Mouse (Mus musculus): ENCODE data around the gene Cln3.
A peak's percentile ranks its signal among the peaks of the same experiment; 100 is the strongest.

The Cln3 gene

DNA sequence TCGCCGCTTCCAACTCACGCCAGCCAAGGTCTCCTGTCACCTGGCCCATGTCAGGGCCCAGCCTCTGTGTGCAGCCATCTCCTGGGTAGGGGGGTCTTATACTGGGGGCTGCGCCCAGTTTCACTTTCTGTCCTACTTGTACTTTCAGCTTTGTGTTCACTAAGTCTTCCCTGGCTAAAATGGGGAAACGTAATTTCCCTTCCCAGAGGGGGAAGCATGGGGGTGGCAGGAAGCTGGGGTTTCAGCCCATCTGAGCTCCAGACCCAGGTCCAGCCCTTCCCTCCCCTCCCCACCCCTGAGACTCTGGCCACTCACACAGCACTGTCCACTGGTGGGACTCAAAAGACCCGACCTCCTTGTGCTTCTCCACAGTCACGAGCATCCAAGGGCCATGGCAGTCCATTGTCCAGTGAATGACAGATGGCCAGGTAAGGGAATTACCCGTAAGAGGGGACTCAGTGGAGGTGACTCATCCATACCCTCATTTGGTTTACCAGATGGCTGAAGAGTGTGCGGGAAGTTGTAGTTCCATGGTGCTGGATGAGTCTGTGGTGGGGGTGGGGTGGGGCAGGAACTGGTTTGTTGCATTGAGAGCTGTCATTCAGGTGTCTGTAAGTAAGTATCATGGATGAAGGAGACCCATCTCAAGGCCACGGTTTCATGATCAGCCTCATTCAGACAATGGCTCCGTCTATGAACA, 9.4 kb upstream of the Cln3 start, which contains the start of gene Il27:
Gene Il27 (minus strand): TSS at position 80 of the 700 bp plus-strand sequence.
- no peak for DNase-seq (ENCODE audit: low spot score in 2 of 2)

GRCm38 (mm10) chr7:126587779-126588178, 2.2 kb upstream of the Cln3 start:
- DNase-seq (ENCODE audit: low spot score in 2 of 2) = no peak

DNA sequence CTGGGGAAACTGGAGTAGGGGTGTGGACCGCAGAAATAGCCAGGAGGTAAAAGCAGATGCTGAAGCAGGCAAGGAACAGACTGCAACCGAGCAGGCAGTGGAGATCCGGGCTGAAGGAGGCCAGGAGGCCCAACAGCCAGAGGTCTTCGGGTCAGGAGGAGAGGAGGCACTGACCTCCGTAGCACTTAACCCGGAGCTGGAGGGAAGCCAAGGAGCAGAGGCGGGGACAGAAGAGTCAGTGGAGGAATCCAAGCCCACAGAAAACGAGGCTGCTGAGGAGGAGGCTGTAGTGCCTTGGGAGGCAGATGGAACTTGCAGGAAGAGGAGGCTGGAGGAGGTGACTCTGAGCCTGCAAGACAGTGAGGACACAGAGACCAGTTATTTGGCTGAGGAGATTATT, 1.2 kb upstream of the Cln3 start:
- DNase-seq (ENCODE audit: low spot score in 2 of 2) = no peak

GRCm38 (mm10) chr7:126584506-126584977, 1.1 kb downstream of the Cln3 start, which contains the start of gene Apobr:
Gene Apobr, plus strand, starts transcription at chr7:126584942.
- DNase-seq (ENCODE audit: low spot score in 2 of 2) = peak; percentile 50 to 59

DNA sequence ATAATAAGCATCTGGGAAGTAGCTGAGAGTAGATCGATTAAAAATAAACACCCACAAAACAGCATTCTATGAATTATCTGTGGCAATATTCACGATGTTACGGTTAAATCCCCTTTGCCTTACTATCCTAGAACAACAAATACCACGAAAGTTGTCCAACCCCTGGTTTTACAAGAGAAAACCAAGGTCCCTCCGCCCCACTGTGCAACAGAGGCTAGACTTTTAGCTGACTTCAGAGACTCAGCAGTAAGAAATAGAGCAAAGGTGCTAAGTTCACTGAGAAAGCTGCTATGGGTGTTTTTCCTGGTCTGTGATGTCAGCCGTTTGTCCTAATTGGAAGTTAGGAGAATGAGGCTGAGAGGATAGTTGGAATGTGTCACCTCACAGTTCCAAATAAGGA, 1.9 kb downstream of the Cln3 start:
- no peak for DNase-seq (ENCODE audit: low spot score in 2 of 2)

DNA sequence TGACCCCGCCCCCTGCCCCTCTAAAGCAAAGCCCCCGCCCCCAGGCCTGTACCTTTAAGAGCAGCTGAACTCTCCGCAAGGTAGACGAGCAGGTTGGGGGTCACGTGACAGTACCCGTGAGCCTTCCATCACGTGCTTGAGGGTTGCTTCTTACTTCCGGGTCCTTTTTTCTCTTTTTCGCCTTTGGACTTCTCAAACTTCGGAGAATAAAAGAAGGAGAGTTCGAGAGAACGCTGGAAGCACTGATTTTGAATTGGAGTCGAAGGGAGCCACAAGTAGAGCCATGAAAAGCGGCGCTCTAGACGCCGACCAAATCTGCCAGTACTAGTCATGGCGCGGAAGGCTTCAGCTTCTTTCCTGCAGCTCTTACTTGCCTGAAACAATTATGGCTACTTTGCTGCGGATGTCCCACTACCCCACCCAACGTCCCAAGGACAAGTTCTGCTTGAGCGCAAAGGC, 2.3 kb downstream of the Cln3 start:
- peak; percentile 82 to 89 for DNase-seq (ENCODE audit: low spot score in 2 of 2)

DNA sequence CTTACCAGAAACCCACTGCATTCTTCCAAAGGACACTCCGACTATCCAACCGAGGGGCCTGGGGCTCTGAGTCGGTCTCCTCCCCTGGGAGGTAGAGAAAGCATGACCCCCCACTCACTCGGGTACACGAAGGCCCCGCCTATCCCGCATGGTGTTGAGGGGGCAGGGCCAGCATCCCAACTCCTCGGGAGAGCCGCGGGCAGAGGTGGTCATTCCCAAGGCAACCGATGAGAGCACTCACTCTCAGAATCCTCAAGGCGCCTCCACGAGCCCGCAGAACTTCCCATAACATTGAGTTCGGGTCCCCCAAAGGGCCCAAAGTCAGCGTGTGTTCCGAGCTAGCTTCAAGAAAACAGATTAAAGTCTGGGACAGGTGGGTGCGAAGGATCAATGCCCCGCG, 2.9 kb downstream of the Cln3 start:
- DNase-seq (ENCODE audit: low spot score in 2 of 2) = peak in 1 of 2 experiments; percentile 31

GRCm38 (mm10) chr7:126581661-126582060, 4.0 kb downstream of the Cln3 start:
- DNase-seq (ENCODE audit: low spot score in 2 of 2) = no peak

DNA sequence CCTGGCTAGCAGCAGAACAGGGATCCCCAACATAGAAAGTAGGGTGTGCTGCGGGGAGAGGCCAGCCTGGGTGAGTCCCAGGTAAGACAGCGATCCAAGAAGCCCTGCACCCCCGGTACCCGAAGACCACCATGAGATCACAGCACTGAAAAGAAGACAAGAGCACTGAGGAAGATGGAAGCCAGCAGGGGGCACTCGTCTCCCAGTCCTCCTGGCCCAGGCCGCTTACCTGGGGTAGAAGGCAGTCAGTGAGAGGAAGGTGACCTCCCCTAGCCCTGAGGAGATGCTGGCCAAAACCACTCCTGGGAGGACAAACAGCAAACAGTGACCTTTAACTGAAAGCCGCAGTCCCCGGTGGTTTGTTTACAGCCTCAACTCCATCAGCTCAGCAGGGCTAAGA, 6.4 kb downstream of the Cln3 start:
- DNase-seq (ENCODE audit: low spot score in 2 of 2) = no peak

GRCm38 (mm10) chr7:126576946-126577345, 8.7 kb downstream of the Cln3 start:
- no peak for DNase-seq (ENCODE audit: low spot score in 2 of 2)

GRCm38 (mm10) chr7:126566094-126566765, 19.4 kb downstream of the Cln3 start, which contains the start of gene Eif3c:
Gene Eif3c, minus strand, starts transcription at chr7:126566411.
- peak; percentile 87 to 90 for DNase-seq (ENCODE audit: low spot score in 2 of 2)

DNA sequence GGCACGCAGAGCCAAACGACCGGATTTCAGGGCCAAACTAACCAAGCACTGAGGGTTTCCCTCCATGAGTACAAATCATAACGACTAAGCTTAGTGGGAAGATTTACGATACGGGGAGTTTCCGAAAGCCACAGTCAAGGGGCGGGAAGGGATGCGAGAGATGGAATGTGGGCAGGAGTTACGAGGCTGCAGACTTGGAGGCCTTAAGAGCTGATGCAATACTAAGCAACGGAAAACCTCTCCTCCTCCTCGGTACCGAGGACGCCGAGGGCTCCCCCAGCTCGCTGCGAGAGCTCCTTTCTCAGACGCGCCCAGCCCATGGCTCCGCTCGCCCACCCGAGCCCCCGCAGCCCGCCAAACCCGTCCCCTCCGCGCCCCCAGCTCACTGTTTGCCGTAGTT, 19.9 kb downstream of the Cln3 start:
- DNase-seq (ENCODE audit: low spot score in 2 of 2) = no peak

DNA sequence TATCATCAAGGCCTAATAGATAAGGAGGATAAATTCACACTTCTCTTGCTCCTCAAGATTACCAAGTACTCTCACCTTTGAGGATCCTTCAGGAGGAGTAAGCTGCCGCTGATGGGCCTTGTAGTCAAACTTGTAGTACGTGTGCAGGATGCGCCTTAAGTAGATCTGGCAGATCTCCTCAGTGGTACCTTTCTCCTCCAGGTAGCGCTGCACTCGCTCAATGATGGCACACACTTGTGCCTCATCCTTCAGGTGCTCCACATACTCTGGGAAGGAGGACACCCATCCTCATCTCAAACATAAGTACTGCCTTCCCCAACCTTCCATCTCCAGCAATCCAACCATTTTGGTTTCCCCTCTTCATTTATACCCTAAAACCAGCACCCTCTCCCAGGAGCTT, 29.0 kb downstream of the Cln3 start:
- DNase-seq (ENCODE audit: low spot score in 2 of 2) = no peak

- no peak for DNase-seq (ENCODE audit: low spot score in 2 of 2)
These were observed 30.8 kb downstream of the Cln3 start for GRCm38 (mm10) chr7:126554796-126555195.

DNA sequence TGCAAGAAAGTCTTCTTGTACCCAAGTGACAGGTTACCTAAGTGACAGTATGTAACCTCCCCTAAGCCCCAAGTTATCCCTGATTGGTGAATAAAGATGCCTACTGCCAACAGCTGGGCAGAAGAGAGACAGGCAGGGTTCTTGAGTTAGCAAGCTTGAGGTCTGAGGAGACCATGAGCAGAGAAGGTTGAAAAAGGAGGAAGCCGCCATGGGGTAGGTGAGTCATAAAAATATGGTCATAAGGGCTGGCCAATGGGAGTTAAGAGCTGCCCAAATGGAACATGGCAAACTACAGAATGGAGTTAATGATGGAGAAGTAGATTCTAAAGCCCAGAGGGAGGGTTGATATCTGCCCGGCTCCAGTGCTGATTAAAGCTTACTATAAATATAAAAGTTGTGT, 40.0 kb downstream of the Cln3 start:
- DNase-seq (ENCODE audit: low spot score in 2 of 2) = no peak

GRCm38 (mm10) chr7:126541661-126542060, 44.0 kb downstream of the Cln3 start:
- no peak for DNase-seq (ENCODE audit: low spot score in 2 of 2)

GRCm38 (mm10) chr7:126537820-126538585, 47.6 kb downstream of the Cln3 start:
- DNase-seq (ENCODE audit: low spot score in 2 of 2) = peak; percentile 8 to 14

DNA sequence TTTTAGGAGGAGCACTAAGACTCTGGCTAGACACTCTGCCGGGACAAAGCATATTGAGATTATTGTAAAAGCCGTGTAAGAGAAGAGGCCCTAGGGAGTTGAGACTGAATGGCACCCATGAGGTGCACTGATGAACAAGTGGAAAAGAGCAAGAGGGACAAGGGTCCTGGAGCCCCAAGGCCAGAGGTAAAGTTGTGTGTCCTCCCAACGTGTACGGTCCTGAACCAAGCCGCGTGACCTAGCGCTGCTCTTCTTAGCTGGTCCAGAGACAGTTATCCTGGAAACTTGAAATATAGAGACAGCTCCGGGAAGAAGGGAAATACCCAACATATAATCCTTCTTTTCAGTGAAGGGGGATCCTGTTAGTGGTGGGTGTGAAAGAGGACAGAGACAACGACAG, 49.2 kb downstream of the Cln3 start:
- no peak for DNase-seq (ENCODE audit: low spot score in 2 of 2)

- DNase-seq (ENCODE audit: low spot score in 2 of 2) = no peak
These were observed 49.9 kb downstream of the Cln3 start for GRCm38 (mm10) chr7:126535766-126536165.

- no peak for DNase-seq (ENCODE audit: low spot score in 2 of 2)
These were observed 52.2 kb downstream of the Cln3 start for GRCm38 (mm10) chr7:126533434-126533833.

GRCm38 (mm10) chr7:126528166-126528577, 57.4 kb downstream of the Cln3 start:
- peak; percentile 13 to 22 for DNase-seq (ENCODE audit: low spot score in 2 of 2)

DNA sequence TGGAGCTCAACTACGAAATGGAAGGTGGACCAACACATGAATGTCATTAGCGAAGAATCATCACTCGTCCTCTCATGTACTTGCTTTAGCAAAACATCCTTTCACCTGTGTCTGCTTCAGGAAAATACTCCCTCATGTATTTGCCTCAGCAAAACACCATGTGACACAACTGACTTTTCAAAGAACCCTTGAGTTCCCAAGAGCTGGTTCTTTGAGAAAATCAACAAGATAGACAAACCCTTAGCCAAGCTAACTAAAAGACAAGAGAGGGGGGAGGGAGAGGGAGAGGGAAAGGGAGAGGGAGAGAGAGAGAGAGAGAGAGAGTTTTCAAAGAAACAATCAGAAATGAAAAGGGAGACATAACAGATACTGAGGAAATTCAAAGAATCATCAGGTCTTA, 62.3 kb downstream of the Cln3 start:
- no peak for DNase-seq (ENCODE audit: low spot score in 2 of 2)
